Mouse (Mus musculus): Measurements from ENCODE around the gene Elk1. TPM values are rescaled to one million over a fixed set of nuclear protein-coding genes. Genes with fewer than 3 reads are reported as not detected.

Gene Elk1
- total and polyA plus RNA-seq, 3 experiments: 6.1 to 12.5 TPM; not detected in 1

DNA sequence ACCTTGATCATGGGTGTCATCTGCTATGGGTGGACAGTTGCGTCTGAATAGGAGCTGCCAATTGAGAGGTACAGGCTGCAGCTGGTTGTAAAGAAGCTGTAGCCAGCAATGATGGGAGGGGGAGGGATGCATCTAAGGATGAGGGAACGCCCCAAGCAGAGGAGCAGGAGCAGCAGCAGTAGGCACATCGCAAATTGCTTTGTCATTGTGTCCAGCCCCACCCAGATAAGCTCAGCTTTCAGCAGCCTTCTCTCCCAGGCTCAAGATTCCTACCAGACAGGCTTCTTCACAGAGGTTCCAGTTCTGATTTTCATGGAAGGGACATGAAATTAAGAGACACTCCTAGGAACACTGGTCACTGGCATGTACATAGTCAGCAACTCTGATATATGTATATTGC is 40.3 kb downstream of the Elk1 start:
- peak; percentile 62; the same call in 1 of the 2 replicates for TF ChIP-seq GABPA (IDR thresholded peaks at IDR 0.05; ENCODE audit: low read depth, low read length)
- TF ChIP-seq RCOR1 (IDR thresholded peaks at IDR 0.05; ENCODE audit: low read depth, low read length): peak; percentile 64; the same call in 1 of the 2 replicates
- 0 out of 2 replicates have a peak, but pooled peaks have one; percentile 21 for TF ChIP-seq MAX (IDR thresholded peaks at IDR 0.05; ENCODE audit: low read length)
- TF ChIP-seq MYC (IDR thresholded peaks at IDR 0.05; ENCODE audit: low read depth, low read length): 0 out of 2 replicates have a peak, but pooled peaks have one; percentile 20
- peak; percentile 45 to 50; a peak in 3 of 4 replicates for TF ChIP-seq EP300 (IDR thresholded peaks at IDR 0.05; ENCODE audit: low read depth in 1 of 2, low read length in 2 of 2)
- no peak for TF ChIP-seq MYB (IDR thresholded peaks at IDR 0.05; ENCODE audit: low read depth, low read length)
- 0 out of 2 replicates have a peak, but pooled peaks have one; percentile 31 for TF ChIP-seq MAZ (IDR thresholded peaks at IDR 0.05; ENCODE audit: low read depth, low read length)
- TF ChIP-seq MAFK (IDR thresholded peaks at IDR 0.05; ENCODE audit: borderline replicate concordance, low read depth, low read length): 0 out of 2 replicates have a peak, but pooled peaks have one; percentile 49
- TF ChIP-seq CHD2 (IDR thresholded peaks at IDR 0.05; ENCODE audit: low read length): no peak
- peak; percentile 62 for TF ChIP-seq GATA1 (IDR thresholded peaks at IDR 0.05; ENCODE audit: low read depth, low read length)
- Histone ChIP-seq H3K27me3 (ENCODE audit: control insufficient read depth in 1 of 2, insufficient read depth in 2 of 2, low read length in 2 of 2) (no peaks in the 10 kb centered on the region; a peak in 2 of 4 replicates), H3K9me3 (replicated peaks; ENCODE audit: insufficient read depth, low read length) (no peaks in the 10 kb centered on the region), H3K9ac (ENCODE audit: control insufficient read depth, low read depth, low read length, poor library complexity, severe bottlenecking) (no peak overlapping the region), H3K36me3 (ENCODE audit: control insufficient read depth in 1 of 2, insufficient read depth in 2 of 2, low read length in 2 of 2) (peaks cover 0 to 12% of the 10 kb centered on the region in 2 experiments; a peak in 2 of 4 replicates), H3K27ac (ENCODE audit: control insufficient read depth, low read depth, low read length) (no peak overlapping the region), H3K4me3 (ENCODE audit: control insufficient read depth in 1 of 2, insufficient read depth in 1 of 2, low read depth in 2 of 2, low read length in 2 of 2) (no peak overlapping the region), H3K4me1 (ENCODE audit: control insufficient read depth in 1 of 2, insufficient read depth in 2 of 2, low read length in 2 of 2) (peaks cover 6 to 12% of the 10 kb centered on the region in 2 experiments; a peak in 3 of 4 replicates), H3K79me2 (ENCODE audit: control insufficient read depth, insufficient read depth, low read length, poor library complexity) (no peaks in the 10 kb centered on the region)
- DNase-seq (ENCODE audit: low read depth, low spot score): peak; percentile 76

Other genes with a start within 250 kb of the Elk1 start
- 13.8 and 17.8 TPM in 2 replicates for gene Usp11, start 246.7 kb downstream of the Elk1 start, total RNA-seq (2012; rRNA removed)
- 10 to 100 TPM in 1 of 2 experiments, not detected in 1; 34.4 TPM for gene Usp11, start 246.7 kb downstream of the Elk1 start, polyA plus RNA-seq (2012; ENCODE audit: insufficient read depth in 1 of 2, insufficient read length in 2 of 2, low read depth in 1 of 2, low replicate concordance in 2 of 2, missing spikeins in 1 of 2)
- gene Araf, start 152.8 kb downstream of the Elk1 start, total RNA-seq (2012; rRNA removed): 98.2 and 115 TPM in 2 replicates
- 100 to 1,000 TPM; 174 to 236 TPM for gene Araf, start 152.8 kb downstream of the Elk1 start, polyA plus RNA-seq (2012; ENCODE audit: insufficient read depth in 1 of 2, insufficient read length in 2 of 2, low read depth in 1 of 2, low replicate concordance in 2 of 2, missing spikeins in 1 of 2)
- gene Timp1, start 80.4 kb downstream of the Elk1 start, total RNA-seq (2012; rRNA removed): 0.27 TPM in 1 of 2 replicates, not detected in the other
- gene Timp1, start 80.4 kb downstream of the Elk1 start, polyA plus RNA-seq (2012; ENCODE audit: insufficient read depth in 1 of 2, insufficient read length in 2 of 2, low read depth in 1 of 2, low replicate concordance in 2 of 2, missing spikeins in 1 of 2): under 1 TPM in 1 of 2 experiments, not detected in 1; 0.49 TPM
- gene Syn1, start 29.6 kb downstream of the Elk1 start, total RNA-seq (2012; rRNA removed): 0.08 TPM in 1 of 2 replicates, not detected in the other
- gene Syn1, start 29.6 kb downstream of the Elk1 start, polyA plus RNA-seq (2012; ENCODE audit: insufficient read depth in 1 of 2, insufficient read length in 2 of 2, low read depth in 1 of 2, low replicate concordance in 2 of 2, missing spikeins in 1 of 2): under 1 TPM in 1 of 2 experiments, not detected in 1; 0.22 TPM
- 2.0 and 2.6 TPM in 2 replicates for gene Cfp, start 19.1 kb downstream of the Elk1 start, total RNA-seq (2012; rRNA removed)
- gene Cfp, start 19.1 kb downstream of the Elk1 start, polyA plus RNA-seq (2012; ENCODE audit: insufficient read depth in 1 of 2, insufficient read length in 2 of 2, low read depth in 1 of 2, low replicate concordance in 2 of 2, missing spikeins in 1 of 2): 10 to 100 TPM in 1 of 2 experiments, not detected in 1; 11.4 TPM
- gene Uxt, start 11.4 kb upstream of the Elk1 start, total RNA-seq (2012; rRNA removed): 62.3 and 78.8 TPM in 2 replicates
- gene Uxt, start 11.4 kb upstream of the Elk1 start, polyA plus RNA-seq (2012; ENCODE audit: insufficient read depth in 1 of 2, insufficient read length in 2 of 2, low read depth in 1 of 2, low replicate concordance in 2 of 2, missing spikeins in 1 of 2): 10 to 100 TPM in 1 of 2 experiments, not detected in 1; 88.8 TPM
- gene Zfp182, start 111.7 kb upstream of the Elk1 start, total RNA-seq (2012; rRNA removed): 5.1 and 5.7 TPM in 2 replicates
- gene Zfp182, start 111.7 kb upstream of the Elk1 start, polyA plus RNA-seq (2012; ENCODE audit: insufficient read depth in 1 of 2, insufficient read length in 2 of 2, low read depth in 1 of 2, low replicate concordance in 2 of 2, missing spikeins in 1 of 2): 1 to 10 TPM in 1 of 2 experiments, not detected in 1; 4.5 TPM
- gene Spaca5, start 117.8 kb upstream of the Elk1 start, total RNA-seq (2012; rRNA removed): not detected in 2 replicates
- not detected for gene Spaca5, start 117.8 kb upstream of the Elk1 start, polyA plus RNA-seq (2012; ENCODE audit: insufficient read depth in 1 of 2, insufficient read length in 2 of 2, low read depth in 1 of 2, low replicate concordance in 2 of 2, missing spikeins in 1 of 2)
- not detected in 2 replicates for gene Zfp300, start 138.9 kb upstream of the Elk1 start, total RNA-seq (2012; rRNA removed)
- not detected for gene Zfp300, start 138.9 kb upstream of the Elk1 start, polyA plus RNA-seq (2012; ENCODE audit: insufficient read depth in 1 of 2, insufficient read length in 2 of 2, low read depth in 1 of 2, low replicate concordance in 2 of 2, missing spikeins in 1 of 2)
- gene Ssxa1, start 165.2 kb upstream of the Elk1 start, total RNA-seq (2012; rRNA removed): not detected in 2 replicates
- gene Ssxa1, start 165.2 kb upstream of the Elk1 start, polyA plus RNA-seq (2012; ENCODE audit: insufficient read depth in 1 of 2, insufficient read length in 2 of 2, low read depth in 1 of 2, low replicate concordance in 2 of 2, missing spikeins in 1 of 2): not detected
- not detected in 2 replicates for gene Gm21876, start 225.0 kb upstream of the Elk1 start, total RNA-seq (2012; rRNA removed)
- gene Gm21876, start 225.0 kb upstream of the Elk1 start, polyA plus RNA-seq (2012; ENCODE audit: insufficient read depth in 1 of 2, insufficient read length in 2 of 2, low read depth in 1 of 2, low replicate concordance in 2 of 2, missing spikeins in 1 of 2): not detected

All from MEL (cell line).